Mouse (Mus musculus): ENCODE data around the gene Galnt2. TPM values are rescaled to one million over a fixed set of nuclear protein-coding genes. Genes with fewer than 3 reads are reported as not detected.

Galnt2 gene
- polyA plus RNA-seq, 1 experiment from 2014 or later = 23.5 TPM

- H3K4me2 ChIP-seq (ENCODE audit: low read depth, low read length) = no peak overlapping the region
- no peak overlapping the region for H3K4me3 ChIP-seq (ENCODE audit: low read depth, low read length)
- peaks cover 48% of the 10 kb centered on the region for H3K4me1 ChIP-seq (ENCODE audit: insufficient read depth)
- 73% methylated on average over 10 of the region's 10 CpGs for WGBS (ENCODE audit: insufficient replicate concordance)
- H3K9ac ChIP-seq (replicated peaks) = no peak overlapping the region
- no peak overlapping the region for H3K27ac ChIP-seq (ENCODE audit: low read depth)
- no peaks in the 10 kb centered on the region for H3K27me3 ChIP-seq (ENCODE audit: insufficient read depth, low read length)
- no peaks in the 10 kb centered on the region for H3K9me3 ChIP-seq (ENCODE audit: low read length)
- DNase-seq (no peak), ATAC-seq (no peak)
- TF ChIP-seq CTCF (IDR thresholded peaks at IDR 0.05; ENCODE audit: low read depth) (no peak), EP300 (IDR thresholded peaks at IDR 0.05; ENCODE audit: low read depth) (no peak)
- no peaks in the 10 kb centered on the region; the same call in 1 of the 2 replicates for H3K36me3 ChIP-seq (replicated peaks; ENCODE audit: insufficient read depth, low read length)
Measured at GRCm38 (mm10) chr8:124274441-124275120, 43.4 kb downstream of the Galnt2 start.

GRCm38 (mm10) chr8:124275377-124276071 lies 44.3 kb downstream of the Galnt2 start:
- no peaks in the 10 kb centered on the region for H3K9me3 ChIP-seq (ENCODE audit: low read length)
- no peak overlapping the region for H3K9ac ChIP-seq (replicated peaks)
- H3K4me1 ChIP-seq (ENCODE audit: insufficient read depth) = peaks cover 58% of the 10 kb centered on the region
- no peak overlapping the region for H3K4me2 ChIP-seq (ENCODE audit: low read depth, low read length)
- DNase-seq = no peak
- no peak overlapping the region for H3K27ac ChIP-seq (ENCODE audit: low read depth)
- H3K4me3 ChIP-seq (ENCODE audit: low read depth, low read length) = no peak overlapping the region
- WGBS (ENCODE audit: insufficient replicate concordance) = 81% methylated on average over 10 of the region's 10 CpGs
- no peak for TF ChIP-seq EP300 (IDR thresholded peaks at IDR 0.05; ENCODE audit: low read depth)
- TF ChIP-seq CTCF (IDR thresholded peaks at IDR 0.05; ENCODE audit: low read depth) = no peak
- no peak for ATAC-seq
- H3K36me3 ChIP-seq (replicated peaks; ENCODE audit: insufficient read depth, low read length) = no peaks in the 10 kb centered on the region; the same call in 1 of the 2 replicates
- H3K27me3 ChIP-seq (ENCODE audit: insufficient read depth, low read length) = no peaks in the 10 kb centered on the region

GRCm38 (mm10) chr8:124277951-124278910 lies 47.0 kb downstream of the Galnt2 start:
- Histone ChIP-seq H3K9ac (replicated peaks) (peak overlapping the region; percentile 10; the same call in 1 of the 2 replicates), H3K4me1 (ENCODE audit: insufficient read depth) (peaks cover 51% of the 10 kb centered on the region), H3K36me3 (replicated peaks; ENCODE audit: insufficient read depth, low read length) (no peaks in the 10 kb centered on the region; the same call in 1 of the 2 replicates), H3K4me2 (ENCODE audit: low read depth, low read length) (peak overlapping the region; percentile 38; the same call in 1 of the 2 replicates), H3K9me3 (ENCODE audit: low read length) (no peaks in the 10 kb centered on the region), H3K27me3 (ENCODE audit: insufficient read depth, low read length) (no peaks in the 10 kb centered on the region), H3K27ac (ENCODE audit: low read depth) (peak overlapping the region; percentile 96), H3K4me3 (ENCODE audit: low read depth, low read length) (no peak overlapping the region)
- no peak for TF ChIP-seq EP300 (IDR thresholded peaks at IDR 0.05; ENCODE audit: low read depth)
- TF ChIP-seq CTCF (IDR thresholded peaks at IDR 0.05; ENCODE audit: low read depth) = no peak
- ATAC-seq = peak; percentile 42
- peak; percentile 70 for DNase-seq
- 45% methylated on average over 24 of the region's 24 CpGs for WGBS (ENCODE audit: insufficient replicate concordance)

GRCm38 (mm10) chr8:124278956-124279689 lies 47.9 kb downstream of the Galnt2 start:
- Histone ChIP-seq H3K9me3 (ENCODE audit: low read length) (no peaks in the 10 kb centered on the region), H3K4me1 (ENCODE audit: insufficient read depth) (peaks cover 48% of the 10 kb centered on the region), H3K36me3 (replicated peaks; ENCODE audit: insufficient read depth, low read length) (no peaks in the 10 kb centered on the region; the same call in 1 of the 2 replicates), H3K4me3 (ENCODE audit: low read depth, low read length) (no peak overlapping the region), H3K9ac (replicated peaks) (peak overlapping the region; percentile 10; the same call in 1 of the 2 replicates), H3K27ac (ENCODE audit: low read depth) (peak overlapping the region; percentile 96), H3K4me2 (ENCODE audit: low read depth, low read length) (peak overlapping the region; percentile 36), H3K27me3 (ENCODE audit: insufficient read depth, low read length) (no peaks in the 10 kb centered on the region)
- ATAC-seq (peak; percentile 85), DNase-seq (peak; percentile 44)
- 30% methylated on average over 7 of the region's 7 CpGs for WGBS (ENCODE audit: insufficient replicate concordance)
- TF ChIP-seq CTCF (IDR thresholded peaks at IDR 0.05; ENCODE audit: low read depth) (no peak), EP300 (IDR thresholded peaks at IDR 0.05; ENCODE audit: low read depth) (peak; percentile 57; the same call in 1 of the 2 replicates)

- no peak for ATAC-seq
- no peaks in the 10 kb centered on the region for H3K9me3 ChIP-seq (ENCODE audit: low read length)
- no peaks in the 10 kb centered on the region for H3K27me3 ChIP-seq (ENCODE audit: insufficient read depth, low read length)
- 90% methylated on average over 5 of the region's 5 CpGs for WGBS (ENCODE audit: insufficient replicate concordance)
- DNase-seq = no peak
- peak overlapping the region; percentile 10; the same call in 1 of the 2 replicates for H3K9ac ChIP-seq (replicated peaks)
- H3K36me3 ChIP-seq (replicated peaks; ENCODE audit: insufficient read depth, low read length) = no peaks in the 10 kb centered on the region; the same call in 1 of the 2 replicates
- TF ChIP-seq CTCF (IDR thresholded peaks at IDR 0.05; ENCODE audit: low read depth) = no peak
- H3K4me3 ChIP-seq (ENCODE audit: low read depth, low read length) = no peak overlapping the region
- H3K4me1 ChIP-seq (ENCODE audit: insufficient read depth) = peaks cover 53% of the 10 kb centered on the region
- H3K4me2 ChIP-seq (ENCODE audit: low read depth, low read length) = peak overlapping the region; percentile 36
- H3K27ac ChIP-seq (ENCODE audit: low read depth) = peak overlapping the region; percentile 96
Measured at GRCm38 (mm10) chr8:124279690-124279985, 48.4 kb downstream of the Galnt2 start.

Data from liver, postnatal 0 days (tissue).